Mouse (Mus musculus) kidney, adult 2 months (tissue): ENCODE measurements around the gene 4930548H24Rik. TPM values are rescaled to one million over a fixed set of nuclear protein-coding genes. Genes with fewer than 3 reads are reported as not detected.

ENCODE experiments used
- DNase-seq: peaks from one replicate; pipeline ENCODE4 v3.0.0; 2021
- H3K27ac ChIP-seq: fragments of 200-500 bp; 2 replicates; pipeline ENCODE4 v1.5.1; 2012; ENCODE audit warnings: low read depth, low read length, control low read depth, inconsistent platforms; ENCODE audit not compliant: insufficient read depth
- H3K27me3 ChIP-seq: fragments of 200-500 bp; replicated peaks from 2 replicates; pipeline ENCODE4 v1.6.1; 2012; ENCODE audit warnings: mild to moderate bottlenecking, moderate library complexity, low read length, inconsistent platforms; ENCODE audit not compliant: control insufficient read depth, insufficient read depth
- H3K36me3 ChIP-seq: fragments of 200-500 bp; 2 replicates; pipeline ENCODE4 v1.6.1; 2012; ENCODE audit warnings: mild to moderate bottlenecking, moderate library complexity, low read length, inconsistent platforms; ENCODE audit not compliant: control insufficient read depth, insufficient read depth
- H3K4me1 ChIP-seq: fragments of 200-500 bp; 2 replicates; pipeline ENCODE4 v1.6.1; 2011; ENCODE audit warnings: low read length; ENCODE audit not compliant: control insufficient read depth, insufficient read depth
- H3K4me3 ChIP-seq: fragments of 200-500 bp; 2 replicates; pipeline ENCODE4 v1.5.1; 2011; ENCODE audit warnings: mild to moderate bottlenecking, low read depth, low read length, control low read depth; ENCODE audit not compliant: insufficient read depth
- CTCF ChIP-seq: fragments of 200-500 bp; conservative IDR thresholded peaks from 2 replicates; pipeline ENCODE4 v1.5.1; 2011; ENCODE audit warnings: low read depth, mild to moderate bottlenecking, control low read depth, low read length, moderate library complexity, mixed read lengths; ENCODE audit not compliant: insufficient read depth, insufficient read length
- POLR2A ChIP-seq: fragments of 200-500 bp; IDR thresholded peaks from one replicate; pipeline ENCODE4 v1.6.1; 2011; ENCODE audit warnings: low read depth, low read length, control low read depth
- WGBS: fragments of 180-500 bp; shearing (Covaris S2); methylation state at CpG from one replicate; pipeline ENCODE4 v1.1.7; 2018; 5-methylcytosine and 5-hydroxymethylcytosine counted together
- polyA plus RNA-seq: library from polyadenylated mRNA; depleted of rRNA; stranded (reverse); fragments of >200 nt; gene quantifications from 2 replicates; pipeline ENCODE4 v1.2.3, GENCODE M21; 2012; rRNA removed

The 4930548H24Rik gene
- polyA plus RNA-seq: not detected in 2 replicates

GRCm38 (mm10) chr5:31485440-31485839 is at the start of gene 4930548H24Rik:
Gene 4930548H24Rik, plus strand, starts transcription at chr5:31485740.
- Histone ChIP-seq H3K36me3 (no peaks in the 10 kb centered on the region; the same call in 1 of the 2 replicates), H3K4me3 (no peak within 1 kb of the TSS), H3K27ac (no peak within 1 kb of the TSS), H3K4me1 (no peaks in the 10 kb centered on the region), H3K27me3 (no peaks in the 10 kb centered on the region)
- DNase-seq: no peak
- TF ChIP-seq CTCF (no peak), POLR2A (no peak)
- WGBS: 96% methylated on average over 3 of the region's 3 CpGs

- no peak overlapping the region for H3K27ac ChIP-seq
- peaks cover 4% of the 10 kb centered on the region; the same call in 1 of the 2 replicates for H3K4me1 ChIP-seq
- no peak for TF ChIP-seq CTCF
- H3K4me3 ChIP-seq: no peak overlapping the region
- 55% methylated on average over 2 of the region's 2 CpGs for WGBS
- H3K36me3 ChIP-seq: no peaks in the 10 kb centered on the region
- no peaks in the 10 kb centered on the region for H3K27me3 ChIP-seq
- DNase-seq: no peak
These were observed 34.2 kb upstream of the 4930548H24Rik start for GRCm38 (mm10) chr5:31451336-31451735.

GRCm38 (mm10) chr5:31451878-31452561 is 33.5 kb upstream of the 4930548H24Rik start, which contains the start of gene Zfp512:
Gene Zfp512, plus strand, starts transcription at chr5:31452431.
- TF ChIP-seq POLR2A (peak; percentile 44), CTCF (no peak)
- 6% methylated on average over 23 of the region's 23 CpGs for WGBS
- Histone ChIP-seq H3K27me3 (no peaks in the 10 kb centered on the region), H3K36me3 (no peaks in the 10 kb centered on the region), H3K27ac (no peak within 1 kb of the TSS; the same call in 1 of the 2 replicates), H3K4me1 (peaks cover 4% of the 10 kb centered on the region; the same call in 1 of the 2 replicates), H3K4me3 (peak within 1 kb of the TSS; percentile 55)
- DNase-seq: peak; percentile 97

- no peaks in the 10 kb centered on the region for H3K36me3 ChIP-seq
- H3K4me3 ChIP-seq: peak overlapping the region; percentile 55
- TF ChIP-seq CTCF (no peak), POLR2A (no peak)
- no peak for DNase-seq
- H3K27ac ChIP-seq: no peak overlapping the region; the same call in 1 of the 2 replicates
- no peaks in the 10 kb centered on the region for H3K27me3 ChIP-seq
- peaks cover 4% of the 10 kb centered on the region; the same call in 1 of the 2 replicates for H3K4me1 ChIP-seq
- WGBS: under 1% methylated on average over 11 of the region's 11 CpGs
These were observed 33.0 kb upstream of the 4930548H24Rik start for GRCm38 (mm10) chr5:31452562-31452878.

- Histone ChIP-seq H3K4me3 (peak overlapping the region; percentile 40), H3K27ac (no peak overlapping the region), H3K27me3 (no peaks in the 10 kb centered on the region), H3K4me1 (peaks cover 4% of the 10 kb centered on the region; the same call in 1 of the 2 replicates), H3K36me3 (no peaks in the 10 kb centered on the region)
- no peak for DNase-seq
- TF ChIP-seq POLR2A (no peak), CTCF (no peak)
- 9% methylated on average over 7 of the region's 7 CpGs for whole genome bisulfite sequencing
These were observed 32.6 kb upstream of the 4930548H24Rik start for GRCm38 (mm10) chr5:31452886-31453410.

GRCm38 (mm10) chr5:31467798-31468197 is 17.7 kb upstream of the 4930548H24Rik start:
- DNase-seq: no peak
- Histone ChIP-seq H3K27ac (no peak overlapping the region), H3K36me3 (no peaks in the 10 kb centered on the region; the same call in 1 of the 2 replicates), H3K4me1 (no peaks in the 10 kb centered on the region), H3K4me3 (no peak overlapping the region), H3K27me3 (no peaks in the 10 kb centered on the region)
- TF ChIP-seq CTCF: no peak
- WGBS: 74% methylated on average over 3 of the region's 3 CpGs

GRCm38 (mm10) chr5:31469711-31470110 is 15.8 kb upstream of the 4930548H24Rik start:
- no peak overlapping the region for H3K27ac ChIP-seq
- no peak for DNase-seq
- H3K36me3 ChIP-seq: no peaks in the 10 kb centered on the region; the same call in 1 of the 2 replicates
- H3K4me1 ChIP-seq: no peaks in the 10 kb centered on the region
- no peak for TF ChIP-seq POLR2A
- 92% methylated on average over 6 of the region's 6 CpGs for WGBS
- no peaks in the 10 kb centered on the region for H3K27me3 ChIP-seq
- H3K4me3 ChIP-seq: no peak overlapping the region

- Histone ChIP-seq H3K27me3 (no peaks in the 10 kb centered on the region), H3K27ac (no peak overlapping the region), H3K4me3 (no peak overlapping the region), H3K4me1 (no peaks in the 10 kb centered on the region), H3K36me3 (no peaks in the 10 kb centered on the region; the same call in 1 of the 2 replicates)
- 65% methylated on average over 7 of the region's 7 CpGs for WGBS
- peak; percentile 53 for DNase-seq
- TF ChIP-seq CTCF: peak; percentile 58
- TF ChIP-seq POLR2A: no peak
These were observed 15.2 kb upstream of the 4930548H24Rik start for GRCm38 (mm10) chr5:31470334-31470733.
